Mouse (Mus musculus): ENCODE data around the gene Tmem147.

DNA sequence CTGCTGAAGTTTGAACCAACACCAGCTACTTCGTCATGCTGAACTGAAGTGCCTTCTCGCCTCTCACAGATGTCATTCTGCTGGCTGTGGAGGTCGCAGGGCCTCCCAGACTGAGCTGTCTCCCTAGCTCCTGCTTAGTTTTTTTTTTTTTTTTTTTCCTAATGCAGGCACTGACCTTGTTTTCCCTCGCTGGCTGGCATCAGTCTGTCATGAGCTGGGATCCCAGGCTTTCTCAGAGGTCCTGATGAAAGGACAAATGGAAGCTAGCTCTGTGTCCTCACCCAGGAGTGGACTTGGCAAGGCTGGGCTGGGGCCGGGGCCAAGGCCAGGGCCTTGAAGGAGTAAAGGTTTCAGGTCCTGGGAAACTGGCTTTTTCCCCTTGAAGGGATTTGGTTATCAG lies 47.4 kb downstream of the Tmem147 start:
- TF ChIP-seq CTCF (conservative IDR thresholded peaks at IDR 0.05; ENCODE audit: low read length) (no peak), NANOG (IDR thresholded peaks at IDR 0.05; ENCODE audit: borderline replicate concordance, low read length) (no peak)
